Mouse (Mus musculus): Measurements from ENCODE around the gene Osbp. TPM values are rescaled to one million over a fixed set of nuclear protein-coding genes. Genes with fewer than 3 reads are reported as not detected.
"Not testable (repeated sequence)": the region's sequence is repeated elsewhere in the genome, so short reads cannot be mapped to it uniquely, and the experiment has no call there.

The Osbp gene
- total RNA-seq, 2 experiments from 2014 or later = 50.3 to 50.9 TPM

- Histone ChIP-seq H3K4me3 (peak overlapping the region; percentile 91), H3K27ac (peak overlapping the region; percentile 89)
- DNase-seq (ENCODE audit: low spot score in 2 of 2) = peak; percentile 33 to 54
- TF ChIP-seq CTCF (conservative IDR thresholded peaks at IDR 0.05) = no peak
Observed at GRCm38 (mm10) chr19:11966201-11966636, 478 bp downstream of the Osbp start.

GRCm38 (mm10) chr19:11969155-11970050, 3.7 kb downstream of the Osbp start:
- Histone ChIP-seq H3K27ac (peak overlapping the region; percentile 28; the same call in 1 of the 2 replicates), H3K4me3 (no peak overlapping the region)
- TF ChIP-seq CTCF (conservative IDR thresholded peaks at IDR 0.05) = no peak
- no peak for DNase-seq (ENCODE audit: low spot score in 2 of 2)

- no peak overlapping the region for H3K4me3 ChIP-seq
- no peak for DNase-seq (ENCODE audit: low spot score in 2 of 2)
- TF ChIP-seq CTCF (conservative IDR thresholded peaks at IDR 0.05) = no peak
- no peak overlapping the region for H3K27ac ChIP-seq
Observed at GRCm38 (mm10) chr19:11973511-11974222, 7.9 kb downstream of the Osbp start.

- no peak overlapping the region for H3K4me3 ChIP-seq
- TF ChIP-seq CTCF (conservative IDR thresholded peaks at IDR 0.05) = no peak
- DNase-seq (ENCODE audit: low spot score in 2 of 2) = no peak
- H3K27ac ChIP-seq = no peak overlapping the region
Observed at GRCm38 (mm10) chr19:11974223-11974540, 8.4 kb downstream of the Osbp start.

DNA sequence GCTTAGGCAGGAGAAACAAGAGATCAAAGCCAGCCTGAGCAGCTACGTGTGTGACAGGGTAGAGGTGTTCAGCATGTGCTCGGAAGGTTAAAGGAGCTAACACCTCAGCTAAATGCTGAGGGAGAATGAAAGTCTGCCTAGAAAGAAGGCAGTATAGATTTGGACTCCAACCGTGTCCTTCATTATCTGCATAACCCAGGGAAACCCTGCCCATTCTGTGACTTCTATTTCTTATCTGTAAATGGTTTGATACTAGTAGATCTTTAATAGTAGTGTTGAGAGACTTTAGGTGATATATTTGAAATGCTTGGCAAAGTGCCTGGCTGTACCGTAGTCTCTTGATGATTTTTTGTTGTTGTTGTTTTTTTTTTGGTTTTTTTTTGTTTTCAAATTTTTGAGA, 9.9 kb downstream of the Osbp start:
- Histone ChIP-seq H3K27ac (no peak overlapping the region), H3K4me3 (no peak overlapping the region)
- no peak for TF ChIP-seq CTCF (conservative IDR thresholded peaks at IDR 0.05)
- no peak for DNase-seq (ENCODE audit: low spot score in 2 of 2)

GRCm38 (mm10) chr19:11977363-11977762, 11.6 kb downstream of the Osbp start:
- Histone ChIP-seq H3K4me3 (no peak overlapping the region), H3K27ac (peak overlapping the region; percentile 25; the same call in 1 of the 2 replicates)
- no peak for TF ChIP-seq CTCF (conservative IDR thresholded peaks at IDR 0.05)
- DNase-seq (ENCODE audit: low spot score in 2 of 2) = no peak

GRCm38 (mm10) chr19:11980471-11980870, 14.7 kb downstream of the Osbp start:
- Histone ChIP-seq H3K27ac (no peak overlapping the region), H3K4me3 (no peak overlapping the region)
- DNase-seq (ENCODE audit: low spot score in 2 of 2) = no peak
- TF ChIP-seq CTCF (conservative IDR thresholded peaks at IDR 0.05) = no peak

GRCm38 (mm10) chr19:11984614-11985013, 18.9 kb downstream of the Osbp start:
- not testable (repeated sequence) for H3K27ac ChIP-seq; H3K4me3 ChIP-seq; DNase-seq (ENCODE audit: low spot score in 2 of 2)

- H3K27ac ChIP-seq = no peak overlapping the region
- no peak for TF ChIP-seq CTCF (conservative IDR thresholded peaks at IDR 0.05)
- no peak for DNase-seq (ENCODE audit: low spot score in 2 of 2)
- no peak overlapping the region for H3K4me3 ChIP-seq
Observed at GRCm38 (mm10) chr19:11987841-11988240, 22.1 kb downstream of the Osbp start.

GRCm38 (mm10) chr19:11989334-11989733, 23.6 kb downstream of the Osbp start:
- no peak for TF ChIP-seq CTCF (conservative IDR thresholded peaks at IDR 0.05)
- H3K4me3 ChIP-seq = no peak overlapping the region
- no peak overlapping the region for H3K27ac ChIP-seq
- DNase-seq (ENCODE audit: low spot score in 2 of 2) = no peak

- no peak for DNase-seq (ENCODE audit: low spot score in 2 of 2)
Observed at GRCm38 (mm10) chr19:11992034-11992433, 26.3 kb downstream of the Osbp start.

DNA sequence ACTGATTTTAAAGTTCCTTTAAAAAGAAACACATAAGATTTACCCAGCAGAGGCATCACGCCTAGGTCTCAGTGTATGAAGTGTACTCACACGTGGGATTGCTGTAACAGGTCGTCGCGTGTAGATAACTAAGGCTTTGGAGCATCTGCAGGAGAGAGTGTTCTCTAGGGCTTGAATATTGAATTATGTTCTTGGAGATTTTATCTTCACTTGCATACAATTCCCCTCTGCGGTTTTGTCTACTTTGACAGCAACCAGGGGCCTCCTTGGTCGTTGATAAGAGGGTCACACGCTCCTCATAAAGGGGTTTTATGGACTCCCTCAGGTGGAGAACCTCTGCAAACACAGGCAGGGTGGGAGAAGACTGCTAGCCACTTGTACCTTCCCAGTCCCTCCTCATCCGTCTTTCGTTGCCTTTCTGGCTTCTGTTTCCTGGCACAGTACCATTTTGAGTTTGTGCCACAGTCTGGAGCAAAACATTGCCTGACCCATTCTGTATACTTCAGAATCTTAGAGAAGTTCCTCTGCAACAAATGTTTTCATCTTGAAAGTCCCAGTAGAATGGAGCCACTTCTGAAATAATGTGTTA, 26.8 kb downstream of the Osbp start:
- Histone ChIP-seq H3K4me3 (no peak overlapping the region), H3K27ac (peak overlapping the region; percentile 43; the same call in 1 of the 2 replicates)
- TF ChIP-seq CTCF (conservative IDR thresholded peaks at IDR 0.05) = no peak
- DNase-seq (ENCODE audit: low spot score in 2 of 2) = no peak

More at GRCm38 (mm10) chr19:11992034-11992433, 26.3 kb downstream of the Osbp start:
- Histone ChIP-seq H3K27ac (peak overlapping the region; percentile 43; the same call in 1 of the 2 replicates), H3K4me3 (no peak overlapping the region)
- TF ChIP-seq CTCF (conservative IDR thresholded peaks at IDR 0.05) = no peak

Data from layer of hippocampus, adult 2 months (tissue).